Mouse (Mus musculus) limb, embryonic 14.5 days (tissue): ENCODE measurements around the gene R3hdm2. TPM values are rescaled to one million over a fixed set of nuclear protein-coding genes. Genes with fewer than 3 reads are reported as not detected.

ENCODE experiments used
- ATAC-seq: fragments of 200-750 bp; cut with Nextera tagmentation; 2 replicates; pipeline ENCODE4 v1.8.0; 2017; ENCODE audit warnings: low read depth, moderate number of reproducible peaks, moderate TSS enrichment; ENCODE audit not compliant: low FRiP score
- DNase-seq: peaks from one replicate; pipeline ENCODE4 v3.0.0-alpha.2; 2015; ENCODE audit warnings: low spot score
- H3K27ac ChIP-seq: fragments of 300-500 bp; sonication (generic); replicated peaks from 2 replicates; pipeline ENCODE4 v1.5.1; 2014; ENCODE audit warnings: low read depth, mild to moderate bottlenecking, low read length, moderate library complexity, mixed read lengths
- H3K27me3 ChIP-seq: fragments of 300-500 bp; sonication (generic); 2 replicates; pipeline ENCODE4 v1.6.1; 2014; ENCODE audit warnings: low read length, mixed read lengths; ENCODE audit not compliant: control insufficient read depth, insufficient read depth
- H3K36me3 ChIP-seq: fragments of 300-500 bp; sonication (generic); 2 replicates; pipeline ENCODE4 v1.6.1; 2014; ENCODE audit warnings: mild to moderate bottlenecking, low read length, moderate library complexity, mixed read lengths; ENCODE audit not compliant: control insufficient read depth, insufficient read depth
- H3K4me1 ChIP-seq: fragments of 300-500 bp; sonication (generic); 2 replicates; pipeline ENCODE4 v1.6.1; 2014; ENCODE audit warnings: antibody characterized with exemption, low read length, mixed read lengths; ENCODE audit not compliant: control insufficient read depth, insufficient read depth
- H3K4me2 ChIP-seq: fragments of 300-500 bp; sonication (generic); replicated peaks from 2 replicates; pipeline ENCODE4 v1.6.1; 2014; ENCODE audit warnings: low read depth, mild to moderate bottlenecking, low read length, moderate library complexity; ENCODE audit not compliant: severe bottlenecking
- H3K4me3 ChIP-seq: fragments of 300-500 bp; sonication (generic); replicated peaks from 2 replicates; pipeline ENCODE4 v1.5.1; 2014; ENCODE audit warnings: low read length
- H3K9ac ChIP-seq: fragments of 300-500 bp; sonication (generic); 2 replicates; pipeline ENCODE4 v1.6.1; 2014; ENCODE audit warnings: mild to moderate bottlenecking, low read depth, low read length, moderate library complexity; ENCODE audit not compliant: severe bottlenecking
- H3K9me3 ChIP-seq: fragments of 300-500 bp; sonication (generic); 2 replicates; pipeline ENCODE4 v1.6.1; 2016; ENCODE audit warnings: low read length; ENCODE audit not compliant: control insufficient read depth
- POLR2A ChIP-seq: fragments of 200-500 bp; IDR thresholded peaks from 2 replicates; pipeline ENCODE4 v1.8.0; 2012; ENCODE audit warnings: inconsistent platforms, mild to moderate bottlenecking, moderate library complexity, borderline replicate concordance; ENCODE audit not compliant: insufficient read depth, insufficient read length; ENCODE audit errors: extremely low read depth
- WGBS: fragments of 180-500 bp; shearing (Covaris S2); extraction: QIAGEN DNeasy Blood & Tissue Kit; methylation state at CpG from one replicate; pipeline ENCODE4 v1.1.7; 2014; 5-methylcytosine and 5-hydroxymethylcytosine counted together
- polyA plus RNA-seq, 2 experiments: library from polyadenylated mRNA; depleted of rRNA in 1 of 2; stranded (reverse) in 1 of 2; unstranded in 1 of 2; fragments of >200 nt; fragmentation: Nextera tagmentation in 1 of 2; extraction: Ambion mirVana in 1 of 2; gene quantifications; 2 replicates each; pipeline versions ENCODE4 v1.2.1 to v1.2.3; 2012 to 2014

Gene R3hdm2
- polyA plus RNA-seq, 2 experiments: 38.3 to 58.0 TPM

DNA sequence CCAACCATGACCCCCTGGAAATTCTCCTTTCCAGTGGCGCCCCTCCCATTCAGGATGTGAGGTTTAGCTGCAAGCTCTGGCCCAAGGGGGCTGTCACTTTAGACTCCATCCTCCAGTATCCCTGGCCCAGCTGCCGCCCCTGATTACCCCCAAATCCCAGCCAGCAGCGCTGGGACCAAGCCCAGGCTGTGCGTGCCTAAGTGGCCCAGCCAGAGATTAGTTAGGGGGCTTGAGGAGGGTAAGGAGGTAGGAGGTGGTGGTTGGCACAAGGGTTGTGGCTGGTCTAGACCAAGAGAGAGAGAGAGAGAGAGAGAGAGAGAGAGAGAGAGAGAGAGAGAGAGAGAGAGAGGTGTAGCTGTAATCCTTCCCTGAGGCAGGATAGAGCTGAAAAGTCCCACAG is 151.4 kb downstream of the R3hdm2 start:
- no peak overlapping the region for H3K9ac ChIP-seq
- H3K36me3 ChIP-seq: no peaks in the 10 kb centered on the region
- 0% methylated on average over 4 of the region's 4 CpGs for WGBS
- H3K4me2 ChIP-seq: peak overlapping the region; percentile 46
- ATAC-seq (no peak), DNase-seq (no peak)
- peak overlapping the region; percentile 25; the same call in 1 of the 2 replicates for H3K4me3 ChIP-seq
- peaks cover 56% of the 10 kb centered on the region for H3K4me1 ChIP-seq
- no peak for TF ChIP-seq POLR2A
- H3K27ac ChIP-seq: no peak overlapping the region
- no peaks in the 10 kb centered on the region for H3K9me3 ChIP-seq
- peaks cover 92% of the 10 kb centered on the region for H3K27me3 ChIP-seq

- DNase-seq: no peak
These were observed 154.2 kb downstream of the R3hdm2 start, which contains the start of gene Nxph4 for GRCm38 (mm10) chr10:127534036-127534928. Gene Nxph4 (minus strand): TSS chr10:127534559.

GRCm38 (mm10) chr10:127534929-127535384 is 154.8 kb downstream of the R3hdm2 start:
- Histone ChIP-seq H3K36me3 (peaks cover 20% of the 10 kb centered on the region), H3K27me3 (peaks cover 60% of the 10 kb centered on the region), H3K4me1 (peaks cover 40% of the 10 kb centered on the region), H3K27ac (no peak overlapping the region), H3K4me2 (peak overlapping the region; percentile 93), H3K9me3 (no peaks in the 10 kb centered on the region), H3K9ac (no peak overlapping the region), H3K4me3 (peak overlapping the region; percentile 52)
- ATAC-seq (no peak), DNase-seq (no peak)
- 2% methylated on average over 24 of the region's 30 CpGs for WGBS
- no peak for TF ChIP-seq POLR2A

More at GRCm38 (mm10) chr10:127534036-127534928, 154.2 kb downstream of the R3hdm2 start, which contains the start of gene Nxph4:
- Histone ChIP-seq H3K9ac (peak within 1 kb of the TSS; percentile 52), H3K4me2 (peak within 1 kb of the TSS; percentile 93), H3K9me3 (no peaks in the 10 kb centered on the region), H3K4me1 (peaks cover 47% of the 10 kb centered on the region), H3K27me3 (peaks cover 66% of the 10 kb centered on the region), H3K27ac (no peak within 1 kb of the TSS), H3K4me3 (peak within 1 kb of the TSS; percentile 52), H3K36me3 (peaks cover 13% of the 10 kb centered on the region)
- under 1% methylated on average over 54 of the region's 78 CpGs for WGBS
- ATAC-seq: no peak
- no peak for TF ChIP-seq POLR2A

GRCm38 (mm10) chr10:127536586-127537314 is 156.6 kb downstream of the R3hdm2 start:
- peaks cover 45% of the 10 kb centered on the region for H3K27me3 ChIP-seq
- H3K9ac ChIP-seq: no peak overlapping the region
- H3K27ac ChIP-seq: no peak overlapping the region
- no peak overlapping the region for H3K4me3 ChIP-seq
- no peak for TF ChIP-seq POLR2A
- H3K4me2 ChIP-seq: no peak overlapping the region
- DNase-seq: peak; percentile 49
- 17% methylated on average over 8 of the region's 8 CpGs for WGBS
- no peaks in the 10 kb centered on the region for H3K9me3 ChIP-seq
- H3K4me1 ChIP-seq: peaks cover 22% of the 10 kb centered on the region
- peaks cover 37% of the 10 kb centered on the region for H3K36me3 ChIP-seq
- ATAC-seq: 0 out of 2 replicates have a peak, but pooled peaks have one; percentile 16
